Mouse (Mus musculus) C2C12 (cell line): Measurements from ENCODE around the gene Ly6c1. TPM values are rescaled to one million over a fixed set of nuclear protein-coding genes. Genes with fewer than 3 reads are reported as not detected.
"Not testable (repeated sequence)": the region's sequence is repeated elsewhere in the genome, so short reads cannot be mapped to it uniquely, and the experiment has no call there.

Experiments
- H3K27me3 ChIP-seq: one replicate; pipeline ENCODE4 v1.6.1; 2011; ENCODE audit not compliant: control insufficient read depth, insufficient read depth, insufficient read length
- H3K36me3 ChIP-seq: one replicate; pipeline ENCODE4 v1.6.1; 2011; ENCODE audit not compliant: control insufficient read depth, insufficient read depth
- H3K4me3 ChIP-seq: one replicate; pipeline ENCODE4 v1.5.1; 2011; ENCODE audit warnings: mild to moderate bottlenecking, control low read depth; ENCODE audit not compliant: poor library complexity, insufficient read depth, severe bottlenecking
- H3K79me2 ChIP-seq: one replicate; pipeline ENCODE4 v1.6.1; 2011; ENCODE audit not compliant: control insufficient read depth, insufficient read depth
- H3K79me3 ChIP-seq: one replicate; pipeline ENCODE4 v1.6.1; 2011; ENCODE audit warnings: low read depth, control low read depth
- H3ac ChIP-seq: one replicate; pipeline ENCODE3; 2011; ENCODE audit warnings: low read depth; ENCODE audit not compliant: control insufficient read depth, insufficient read length
- CEBPB ChIP-seq: IDR thresholded peaks from one replicate; pipeline ENCODE4 v1.6.1; 2011; ENCODE audit warnings: low read depth, mild to moderate bottlenecking, control low read depth, moderate library complexity
- FOSL1 ChIP-seq: IDR thresholded peaks from one replicate; pipeline ENCODE4 v1.8.0; 2011; ENCODE audit warnings: mild to moderate bottlenecking, low read length; ENCODE audit not compliant: poor library complexity, insufficient read depth, severe bottlenecking
- MAX ChIP-seq: IDR thresholded peaks from one replicate; pipeline ENCODE4 v1.6.1; 2011; ENCODE audit warnings: mild to moderate bottlenecking, control low read depth
- USF1 ChIP-seq: IDR thresholded peaks from one replicate; pipeline ENCODE4 v1.6.1; 2011; ENCODE audit warnings: low read depth, mild to moderate bottlenecking, control low read depth, moderate library complexity
- polyA plus RNA-seq: library from polyadenylated mRNA; unstranded; fragments of >200 nt; fragmentation: generic; extraction: Trizol; gene quantifications from one replicate; pipeline ENCODE4 v1.2.1, GENCODE M21; 2012; ENCODE audit warnings: missing spikeins

Ly6c1 gene
- polyA plus RNA-seq, 1 experiment: 38.8 TPM

DNA sequence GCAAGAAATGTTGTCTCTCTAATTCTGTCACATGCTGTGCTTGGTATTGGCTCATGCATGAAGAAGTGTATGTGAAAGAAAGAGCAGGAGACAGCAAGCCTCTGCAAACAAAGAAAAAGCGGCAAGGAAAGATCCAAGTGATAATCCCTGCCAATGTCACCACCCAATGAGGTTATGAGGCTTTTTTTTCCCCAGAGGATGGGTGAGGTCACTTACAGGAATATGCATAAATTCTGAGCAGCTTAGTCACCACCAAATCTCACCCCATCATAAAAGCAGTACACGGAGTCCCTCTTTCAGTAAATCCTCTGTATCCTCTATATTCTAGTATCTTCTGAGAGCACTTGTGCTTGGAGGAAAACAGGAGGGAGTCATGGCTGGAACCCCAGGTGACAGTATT is 1.2 kb upstream of the Ly6c1 start:
- H3K36me3 ChIP-seq, H3ac ChIP-seq, H3K79me3 ChIP-seq, H3K27me3 ChIP-seq, H3K4me3 ChIP-seq, H3K79me2 ChIP-seq: not testable (repeated sequence)
- TF ChIP-seq MAX (peak; percentile 88), FOSL1 (peak; percentile 61), USF1 (peak; percentile 7), CEBPB (peak; percentile 25)

DNA sequence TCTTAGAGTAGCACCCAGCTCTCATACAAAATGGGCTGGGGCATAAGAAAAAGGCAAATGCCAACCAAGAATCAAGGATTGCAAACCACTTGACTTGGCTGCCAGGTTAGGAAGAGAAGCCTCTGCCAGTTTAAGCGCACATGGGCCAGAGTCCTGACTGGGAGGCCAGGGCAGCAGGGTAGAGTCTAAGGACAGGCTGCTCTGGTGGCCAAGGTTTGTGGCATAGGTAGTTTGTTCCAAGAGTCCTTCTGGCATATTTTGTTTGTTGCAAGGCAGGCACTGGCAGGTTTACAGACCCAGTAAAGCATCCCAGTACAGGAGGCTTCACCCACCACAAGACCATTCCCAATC is 685 bp downstream of the Ly6c1 start:
- not testable (repeated sequence) for H3K27me3 ChIP-seq, H3K79me2 ChIP-seq

DNA sequence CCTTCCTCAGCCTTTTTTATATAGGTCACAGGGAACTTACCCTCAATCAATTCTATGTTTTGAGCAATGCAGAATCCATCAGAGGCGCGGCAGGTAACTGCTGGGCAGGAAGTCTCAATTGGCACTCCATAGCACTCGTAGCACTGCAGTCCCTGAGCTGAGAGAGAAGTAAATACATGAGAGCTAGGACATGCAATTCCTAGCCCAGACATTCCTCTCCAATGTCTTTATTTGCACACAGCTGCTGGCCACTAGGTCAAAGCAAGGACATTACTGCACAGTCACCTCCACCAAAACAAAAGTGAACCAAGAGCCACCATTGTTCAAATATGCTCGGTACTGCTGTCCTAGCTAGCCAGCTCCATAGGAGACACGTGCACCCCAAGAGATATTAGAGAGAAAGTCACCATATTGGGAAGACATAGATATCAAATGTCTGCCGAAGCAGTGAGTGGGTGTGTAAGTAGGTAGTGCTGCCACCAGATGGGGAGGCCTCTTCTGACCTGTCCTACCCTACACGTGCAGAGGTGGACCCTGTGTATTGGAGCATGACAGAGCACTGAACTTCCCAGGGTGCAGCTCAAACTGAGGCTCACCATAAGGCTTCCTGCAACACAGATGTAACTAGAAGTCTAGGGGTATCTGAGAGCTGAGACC is 1.2 kb downstream of the Ly6c1 start:
- not testable (repeated sequence) for H3K4me3 ChIP-seq, H3K27me3 ChIP-seq, H3K79me3 ChIP-seq, H3K79me2 ChIP-seq, H3ac ChIP-seq, H3K36me3 ChIP-seq

More for the DNA sequence above, 685 bp downstream of the Ly6c1 start:
- not testable (repeated sequence) for H3K36me3 ChIP-seq, H3K79me3 ChIP-seq, H3K4me3 ChIP-seq, H3ac ChIP-seq

DNA sequence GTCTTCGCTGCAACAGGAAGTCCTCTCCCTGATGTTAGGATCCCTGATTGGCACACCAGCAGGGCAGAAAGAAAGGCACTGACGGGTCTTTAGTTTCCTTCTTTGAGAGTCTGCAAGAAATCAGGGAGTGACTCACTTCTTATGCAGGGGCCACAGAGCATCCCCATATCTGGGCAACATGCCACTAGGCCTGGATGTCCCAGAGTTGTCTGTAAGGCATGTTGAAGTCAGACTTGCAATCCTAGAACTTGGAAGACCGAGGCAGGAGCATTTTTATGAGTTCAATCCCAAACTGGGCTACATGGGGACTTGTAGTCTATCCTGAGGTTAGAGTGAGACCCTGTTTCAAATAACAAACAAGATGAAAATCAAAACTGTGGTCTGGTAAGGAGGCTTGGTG is 3.1 kb downstream of the Ly6c1 start:
- H3ac ChIP-seq, H3K79me3 ChIP-seq, H3K79me2 ChIP-seq, H3K36me3 ChIP-seq, H3K27me3 ChIP-seq, H3K4me3 ChIP-seq: not testable (repeated sequence)

DNA sequence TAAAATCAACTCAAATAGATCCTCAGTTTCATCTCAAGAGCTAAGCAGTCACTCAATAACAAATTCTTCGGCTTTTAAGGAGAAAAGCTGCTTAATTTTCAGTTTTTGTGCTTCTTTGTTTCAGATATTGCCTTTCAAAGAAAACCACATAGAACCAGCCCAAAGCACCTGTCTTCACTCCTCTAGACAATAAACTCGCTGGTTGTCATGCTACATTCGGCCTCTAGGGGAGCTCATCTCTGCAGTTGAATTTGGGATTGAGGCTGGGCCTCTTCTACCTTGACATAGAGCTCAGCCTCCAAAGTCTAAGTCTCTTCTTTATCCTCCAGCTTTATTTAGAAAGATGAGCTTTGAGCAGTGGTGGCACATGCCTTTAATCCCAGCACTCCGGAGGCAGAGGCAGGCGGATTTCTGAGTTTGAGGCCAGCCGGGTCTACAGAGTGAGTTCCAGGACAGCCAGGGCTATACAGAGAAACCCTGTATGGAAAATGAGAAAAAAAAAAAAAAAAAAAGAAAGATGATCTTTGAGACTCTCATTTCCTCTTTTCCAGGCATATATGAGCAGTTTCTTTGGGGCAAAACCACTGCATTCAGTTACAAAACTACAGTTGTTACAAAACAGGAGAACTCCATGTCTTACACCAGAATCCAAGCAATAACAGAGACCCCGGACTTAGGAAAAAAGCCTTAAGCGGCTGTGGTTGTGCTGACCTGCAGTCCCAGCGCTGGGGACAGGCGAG is 27.4 kb downstream of the Ly6c1 start:
- not testable (repeated sequence) for H3K27me3 ChIP-seq, H3K36me3 ChIP-seq, H3K79me2 ChIP-seq, H3ac ChIP-seq, H3K4me3 ChIP-seq, H3K79me3 ChIP-seq

DNA sequence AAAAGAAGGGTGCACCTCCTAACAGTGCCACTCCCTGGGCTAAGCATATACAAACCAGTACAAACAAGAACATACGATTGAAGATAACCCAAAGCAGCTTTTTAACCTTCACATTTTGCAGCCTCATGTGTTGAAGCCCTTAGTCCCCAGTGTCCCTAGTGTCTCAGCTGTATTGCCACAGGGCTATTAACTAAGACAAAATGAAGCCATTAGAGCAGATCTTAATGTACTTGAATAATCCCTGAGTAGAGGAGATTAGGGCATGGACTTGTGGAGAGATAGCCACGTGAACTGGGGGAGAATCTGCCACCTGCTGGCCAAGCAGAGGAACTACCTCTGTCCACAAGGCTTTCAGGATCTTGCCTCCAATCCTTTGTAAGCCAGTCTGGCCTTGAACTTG is 29.2 kb downstream of the Ly6c1 start:
- not testable (repeated sequence) for H3K4me3 ChIP-seq, H3K27me3 ChIP-seq, H3K79me3 ChIP-seq, H3K36me3 ChIP-seq, H3K79me2 ChIP-seq, H3ac ChIP-seq

Other genes with a start within 250 kb of the Ly6c1 start
- not detected for gene Gml2, start 229.8 kb downstream of the Ly6c1 start, polyA plus RNA-seq
- gene 2010109I03Rik, start 151.8 kb downstream of the Ly6c1 start, polyA plus RNA-seq: not detected
- 0.02 TPM for gene Ly6i, start 65.4 kb downstream of the Ly6c1 start, polyA plus RNA-seq
- 103 TPM for gene Ly6a, start 50.8 kb downstream of the Ly6c1 start, polyA plus RNA-seq
- 12.3 TPM for gene Ly6c2, start 63.1 kb upstream of the Ly6c1 start, polyA plus RNA-seq
- gene Ly6g, start 106.4 kb upstream of the Ly6c1 start, polyA plus RNA-seq: 0.13 TPM
- 9.4 TPM for gene BC025446, start 167.5 kb upstream of the Ly6c1 start, polyA plus RNA-seq
- gene Ly6f, start 219.6 kb upstream of the Ly6c1 start, polyA plus RNA-seq: 0.14 TPM